Mouse (Mus musculus) heart, adult 18-20 months (tissue): ENCODE measurements around the gene Btbd2. TPM values are rescaled to one million over a fixed set of nuclear protein-coding genes. Genes with fewer than 3 reads are reported as not detected.
"Not testable (repeated sequence)": the region's sequence is repeated elsewhere in the genome, so short reads cannot be mapped to it uniquely, and the experiment has no call there.

Source experiments
- DNase-seq, 2 experiments: peaks; one replicate each; pipeline ENCODE4 v3.0.0; 2021 to 2022; ENCODE audit warnings: mixed read lengths in 1 of 2
- total RNA-seq, 2 experiments: library from RNA; stranded (reverse); gene quantifications; 2 replicates each; pipeline ENCODE4 v1.2.3; 2021

Gene Btbd2
- total RNA-seq, 2 experiments from 2014 or later: 43.2 to 46.1 TPM

DNA sequence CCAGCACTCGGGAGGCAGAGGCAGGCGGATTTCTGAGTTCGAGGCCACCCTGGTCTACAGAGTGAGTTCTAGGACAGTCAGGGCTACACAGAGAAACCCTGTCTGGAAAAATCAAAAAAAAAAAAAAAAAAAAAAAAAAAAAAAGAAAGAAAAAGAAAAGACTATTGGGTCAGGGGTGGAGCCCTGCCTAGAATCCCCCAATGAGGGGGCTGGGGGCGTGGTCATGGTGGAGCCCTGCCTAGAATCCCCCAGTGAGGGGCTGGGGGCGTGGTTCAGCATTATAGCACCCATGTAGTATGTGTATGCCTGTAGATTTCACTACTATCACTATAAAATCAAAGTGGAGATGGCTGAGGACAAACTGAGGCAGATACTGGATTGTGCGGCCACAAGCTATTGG lies 7.0 kb downstream of the Btbd2 start:
- DNase-seq: not testable (repeated sequence)

DNA sequence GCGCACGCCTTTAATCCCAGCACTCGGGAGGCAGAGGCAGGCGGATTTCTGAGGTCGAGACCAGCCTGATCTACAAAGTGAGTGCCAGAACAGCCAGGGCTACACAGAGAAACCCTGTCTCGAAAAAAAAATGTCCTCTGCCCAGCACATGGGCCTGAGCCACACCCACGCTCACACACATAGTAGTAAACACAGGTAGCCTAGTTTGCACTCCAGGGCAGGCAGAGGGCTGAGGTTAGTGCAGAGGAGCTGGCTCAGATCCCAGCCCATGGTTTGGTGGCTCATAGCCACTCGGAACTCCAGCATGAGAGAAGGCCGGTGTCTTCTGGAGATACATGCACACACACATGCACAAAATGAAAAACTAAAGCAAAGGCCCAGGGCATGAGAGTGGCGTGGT lies 9.9 kb downstream of the Btbd2 start:
- DNase-seq: no peak

GRCm38 (mm10) chr10:80635345-80635744 lies 21.5 kb downstream of the Btbd2 start:
- no peak for DNase-seq

DNA sequence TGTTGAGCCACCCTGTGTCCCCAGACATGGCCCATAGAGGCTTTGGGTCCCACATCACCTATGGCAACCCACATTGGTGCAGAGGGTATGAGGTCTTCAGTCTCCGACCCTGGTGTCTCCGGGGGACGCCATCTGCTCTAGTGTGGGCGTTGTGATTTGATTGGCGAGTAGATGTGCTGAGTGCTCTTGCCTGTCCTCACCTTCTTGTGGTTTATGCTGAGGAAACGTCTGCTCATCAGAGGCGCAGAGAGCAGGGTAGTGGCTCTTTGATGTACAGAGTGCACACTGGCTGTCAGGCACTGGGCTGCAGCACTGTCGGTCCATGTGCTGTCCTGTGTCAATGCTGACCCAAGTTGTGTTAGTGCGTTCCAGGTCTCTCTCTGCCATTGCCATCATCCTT lies 27.9 kb downstream of the Btbd2 start:
- no peak for DNase-seq

- peak; percentile 48 to 75 for DNase-seq
Observed at GRCm38 (mm10) chr10:80627685-80628084, 29.2 kb downstream of the Btbd2 start.

DNA sequence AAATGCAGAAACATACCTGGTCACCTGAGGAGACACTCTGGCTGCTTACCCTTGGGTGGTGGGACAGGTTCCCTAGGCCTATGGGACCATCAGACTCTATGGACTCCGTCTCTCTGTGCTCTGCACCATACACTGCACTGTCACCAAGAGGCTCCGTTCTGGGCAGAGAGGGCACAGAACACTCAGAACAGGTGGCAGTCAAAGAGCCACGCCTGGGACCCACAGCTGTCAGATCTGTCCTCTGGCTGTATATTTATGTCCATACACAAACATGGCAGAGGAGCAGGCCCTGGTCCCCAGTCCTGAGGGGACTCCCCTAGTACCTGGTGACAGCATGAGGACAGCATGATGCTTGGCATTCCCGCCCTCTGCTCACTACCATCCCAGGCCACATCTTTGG lies 31.1 kb downstream of the Btbd2 start:
- no peak for DNase-seq

GRCm38 (mm10) chr10:80623457-80624191 lies 33.2 kb downstream of the Btbd2 start:
- DNase-seq: peak; percentile 72 to 83

- DNase-seq: peak in 1 of 2 experiments; percentile 45
Observed at GRCm38 (mm10) chr10:80622661-80623456, 34.0 kb downstream of the Btbd2 start, which contains the start of gene Csnk1g2. Gene Csnk1g2, plus strand, starts transcription at chr10:80622838.

- DNase-seq: peak; percentile 99
Observed at GRCm38 (mm10) chr10:80621940-80622660, 34.8 kb downstream of the Btbd2 start.

GRCm38 (mm10) chr10:80621690-80621939 lies 35.3 kb downstream of the Btbd2 start:
- DNase-seq: no peak

DNA sequence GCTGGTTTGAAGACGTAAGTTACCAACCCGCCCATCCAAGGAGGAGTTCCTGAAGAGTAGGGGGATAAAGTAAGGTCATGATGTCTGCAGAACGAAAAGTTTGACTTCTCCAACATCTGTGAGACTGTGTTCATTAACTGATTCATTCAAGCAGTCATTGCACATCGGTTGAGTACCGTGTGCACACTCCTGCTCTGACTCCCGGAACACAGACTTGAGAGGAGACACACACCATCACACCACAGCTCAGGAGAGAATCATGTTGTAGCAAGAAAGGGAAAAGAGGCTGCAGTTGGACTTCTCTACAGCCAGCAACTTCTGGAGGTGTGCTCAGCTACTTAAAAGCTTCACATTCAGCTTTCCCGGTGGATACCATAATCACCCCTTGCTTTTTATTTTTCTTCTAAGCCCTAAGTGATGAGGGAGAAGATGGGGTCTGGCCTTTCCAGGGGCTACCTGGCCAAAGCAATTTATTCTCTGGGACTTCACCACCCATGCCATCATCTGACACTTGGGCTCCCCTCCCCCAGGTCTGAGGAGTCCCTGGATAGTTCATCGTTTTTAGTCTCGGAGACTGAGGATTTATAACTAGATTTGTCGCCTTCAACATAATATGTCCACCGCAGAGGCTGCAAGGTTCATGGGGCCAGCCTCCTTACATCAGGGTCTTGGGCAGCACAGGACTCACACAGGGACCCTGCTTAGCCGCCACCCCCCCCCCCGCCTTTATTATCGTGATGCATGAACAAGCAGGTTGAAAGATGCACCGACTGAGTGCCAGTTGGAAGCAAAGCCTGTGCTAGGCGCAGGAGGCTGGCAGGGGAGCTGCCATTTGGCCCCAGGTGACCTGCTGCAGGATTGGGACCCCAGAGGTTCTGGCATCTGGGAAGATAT lies 35.8 kb downstream of the Btbd2 start:
- no peak for DNase-seq

DNA sequence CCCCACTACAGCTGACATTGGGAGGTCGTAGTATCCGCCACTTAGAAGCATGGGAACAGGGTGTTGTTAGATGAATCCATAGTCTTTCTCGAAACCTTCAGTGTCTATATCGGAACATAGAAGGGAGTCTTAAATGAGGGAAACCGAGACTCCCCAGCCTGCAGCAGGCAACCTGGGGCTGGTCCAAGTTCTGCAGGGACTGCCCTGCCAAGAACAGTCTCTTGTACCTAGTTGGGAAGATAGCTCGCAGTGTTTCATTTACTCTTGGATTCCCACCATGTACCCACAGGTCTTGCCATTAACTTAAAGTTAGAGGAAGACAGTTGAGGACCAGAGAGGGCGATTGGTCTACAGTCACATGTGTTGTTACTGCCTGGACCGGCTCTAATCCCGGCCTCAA lies 36.5 kb downstream of the Btbd2 start:
- DNase-seq: no peak

DNA sequence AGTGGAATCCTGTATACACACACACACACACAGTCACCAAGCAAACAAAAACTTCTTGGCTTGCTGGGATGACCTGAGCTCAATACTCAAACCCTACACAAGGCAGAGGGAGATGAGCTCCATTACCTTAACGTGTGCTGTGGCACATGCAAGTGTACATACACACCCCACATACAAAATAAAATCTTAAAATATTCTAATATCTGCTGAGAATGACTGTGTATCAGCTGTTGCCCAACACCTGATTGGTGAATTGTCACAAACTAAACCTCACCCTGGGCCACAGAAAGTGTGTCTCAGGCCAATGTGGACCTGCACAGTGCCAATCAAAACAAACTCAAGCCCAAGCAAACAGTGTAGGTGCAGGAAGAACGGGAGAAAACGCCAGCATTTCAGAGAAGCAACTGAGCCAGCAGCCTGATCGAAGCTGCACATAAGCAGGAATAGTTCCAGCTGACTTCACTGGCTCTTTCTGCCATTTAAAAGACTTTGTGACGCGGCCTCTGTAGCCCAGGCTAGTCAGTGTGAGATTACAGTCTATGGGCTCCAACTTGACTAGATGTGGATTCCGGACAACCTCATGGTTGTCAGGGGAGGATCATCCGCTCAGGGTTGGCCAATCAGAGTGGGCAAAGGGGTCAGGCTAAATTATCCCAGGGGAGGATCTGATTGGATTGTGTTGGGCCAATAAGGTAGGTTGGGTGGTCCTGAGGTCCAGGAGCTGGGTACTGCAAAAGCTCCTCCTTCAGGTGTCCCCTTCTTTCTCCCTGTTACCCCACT lies 37.2 kb downstream of the Btbd2 start:
- DNase-seq: peak; percentile 27 to 51

DNA sequence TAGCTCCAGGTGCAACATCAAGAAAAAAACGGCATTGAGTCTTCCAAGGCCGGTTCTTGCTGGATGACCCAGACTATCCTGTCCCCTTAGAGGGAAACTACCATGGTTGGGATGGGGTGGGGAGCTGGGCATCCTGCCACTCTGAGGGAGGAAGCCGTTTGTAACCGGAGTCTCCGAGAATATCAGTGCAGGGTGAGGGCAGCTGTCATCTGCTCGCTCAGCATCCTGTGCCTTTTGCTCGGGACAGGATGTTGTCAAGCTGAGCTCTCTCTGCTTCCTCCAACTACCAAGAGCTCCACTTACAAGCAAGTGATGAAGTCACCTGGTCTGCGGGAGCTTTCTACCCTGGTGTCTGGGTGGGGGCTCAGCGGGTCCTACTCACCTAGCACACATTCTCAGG lies 38.7 kb downstream of the Btbd2 start:
- DNase-seq: peak in 1 of 2 experiments; percentile 54

DNA sequence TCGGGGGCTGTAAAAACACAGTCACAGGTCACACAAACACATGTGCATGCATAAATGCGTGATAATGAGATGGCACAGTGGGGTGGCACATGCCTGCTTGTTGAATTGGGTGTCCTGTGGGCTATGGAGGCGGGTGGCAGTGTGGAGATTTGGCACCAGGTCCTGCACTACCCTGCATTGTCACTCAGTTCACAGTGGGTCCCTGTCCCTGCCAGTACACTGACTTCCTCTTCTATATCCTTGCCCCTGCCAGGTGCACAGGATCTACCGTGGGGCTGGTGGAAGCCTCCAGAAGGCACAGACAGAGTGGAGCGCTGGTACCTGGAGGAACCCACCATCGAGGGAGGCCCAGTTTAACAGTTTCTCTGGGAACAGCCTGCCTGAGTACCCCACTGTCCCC lies 42.5 kb downstream of the Btbd2 start:
- no peak for DNase-seq

DNA sequence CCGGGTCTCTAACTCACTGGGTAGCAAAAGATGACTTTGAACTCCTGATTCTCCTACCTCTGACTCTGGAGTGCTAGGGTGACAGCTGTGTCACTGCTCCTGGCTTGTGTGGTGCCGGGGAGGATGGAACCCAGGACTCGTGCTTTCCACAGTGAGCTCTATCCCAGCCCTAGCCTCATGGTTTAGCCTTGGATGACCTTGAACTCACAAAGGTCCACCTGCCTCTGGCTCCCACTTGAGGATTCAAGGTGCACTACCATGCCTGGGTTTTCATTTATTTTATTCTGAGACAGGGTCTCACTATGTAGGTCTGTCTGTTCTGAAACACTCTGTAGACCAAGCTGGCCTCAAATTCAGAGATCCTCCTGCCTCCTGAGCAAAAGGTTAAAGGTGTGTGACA lies 43.0 kb downstream of the Btbd2 start:
- no peak for DNase-seq

DNA sequence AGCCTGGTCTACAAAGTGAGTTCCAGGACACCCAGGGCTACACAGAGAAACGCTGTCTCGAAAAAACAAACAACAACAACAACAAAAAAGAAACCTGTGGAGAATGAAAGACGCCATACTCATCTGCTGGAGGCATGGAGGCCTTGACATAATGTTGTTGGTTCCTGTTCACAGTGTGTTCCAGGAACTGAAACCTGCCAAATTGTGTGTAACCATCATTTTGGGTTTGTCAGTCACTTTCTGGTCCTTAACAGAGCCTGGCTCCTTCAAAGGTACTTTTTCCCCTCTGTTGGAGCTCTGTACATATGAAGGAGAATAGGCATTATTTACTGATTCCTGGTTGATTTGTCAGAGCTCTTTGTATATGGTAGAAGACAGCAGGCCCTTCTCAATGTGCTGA lies 45.0 kb downstream of the Btbd2 start:
- no peak for DNase-seq

DNA sequence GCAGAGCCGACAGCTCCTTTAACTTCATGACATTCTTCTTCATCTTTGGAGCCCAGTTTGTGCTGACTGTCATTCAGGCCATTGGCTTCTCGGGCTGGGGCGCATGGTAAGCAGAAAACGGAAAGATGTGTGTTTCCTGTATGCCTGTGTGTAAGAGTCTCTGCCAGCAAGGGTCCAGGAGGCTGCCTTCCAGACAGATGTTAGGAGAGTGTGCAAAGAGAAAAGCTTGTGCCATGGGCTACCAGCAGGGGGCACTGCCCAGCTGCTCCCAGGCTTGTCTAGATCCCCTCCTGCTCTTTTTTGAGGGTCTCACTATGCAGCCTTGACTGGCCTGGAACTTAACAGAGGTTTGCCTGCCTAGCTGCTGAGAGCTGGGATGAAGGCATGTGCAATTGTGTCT lies 45.8 kb downstream of the Btbd2 start:
- peak in 1 of 2 experiments; percentile 68 for DNase-seq

GRCm38 (mm10) chr10:80610116-80610785 lies 46.6 kb downstream of the Btbd2 start:
- no peak for DNase-seq

GRCm38 (mm10) chr10:80609269-80609924 lies 47.5 kb downstream of the Btbd2 start:
- DNase-seq: no peak
